Mouse (Mus musculus): ENCODE results near the gene Ypel2. TPM values are rescaled to one million over a fixed set of nuclear protein-coding genes. Genes with fewer than 3 reads are reported as not detected.

Gene Ypel2
- polyA plus RNA-seq, 1 experiment from 2014 or later, result 7.4 TPM

DNA sequence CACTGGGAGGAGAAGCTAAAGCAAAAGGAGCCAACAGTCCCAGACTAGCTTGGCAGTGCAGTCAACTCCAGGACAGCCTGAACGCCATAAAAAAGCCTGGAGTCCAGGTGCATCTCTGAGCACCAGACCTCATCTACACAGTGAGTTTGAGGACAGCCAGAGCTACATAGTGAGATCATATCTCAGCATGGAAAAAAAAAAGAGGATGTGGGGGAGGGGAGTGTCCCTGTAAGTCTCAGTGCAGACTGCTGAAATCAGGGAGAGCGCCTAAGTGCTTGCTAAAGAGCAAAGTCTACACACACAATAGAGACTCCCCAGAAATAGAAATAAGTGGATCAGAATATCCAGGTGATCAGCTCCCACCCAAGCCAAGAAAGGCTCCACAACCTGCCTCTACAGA, 37.1 kb downstream of the Ypel2 start:
- Histone ChIP-seq H3K36me3 (ENCODE audit: poor library complexity, severe bottlenecking) (no peaks in the 10 kb centered on the region), H3K4me1 (peaks cover 18% of the 10 kb centered on the region), H3K27ac (no peak overlapping the region), H3K9me3 (replicated peaks) (no peaks in the 10 kb centered on the region), H3K9ac (no peak overlapping the region), H3K27me3 (no peaks in the 10 kb centered on the region), H3K4me2 (no peak overlapping the region), H3K4me3 (no peak overlapping the region)
- 81% methylated on average over 2 of the region's 2 CpGs for WGBS
- no peak for ATAC-seq

DNA sequence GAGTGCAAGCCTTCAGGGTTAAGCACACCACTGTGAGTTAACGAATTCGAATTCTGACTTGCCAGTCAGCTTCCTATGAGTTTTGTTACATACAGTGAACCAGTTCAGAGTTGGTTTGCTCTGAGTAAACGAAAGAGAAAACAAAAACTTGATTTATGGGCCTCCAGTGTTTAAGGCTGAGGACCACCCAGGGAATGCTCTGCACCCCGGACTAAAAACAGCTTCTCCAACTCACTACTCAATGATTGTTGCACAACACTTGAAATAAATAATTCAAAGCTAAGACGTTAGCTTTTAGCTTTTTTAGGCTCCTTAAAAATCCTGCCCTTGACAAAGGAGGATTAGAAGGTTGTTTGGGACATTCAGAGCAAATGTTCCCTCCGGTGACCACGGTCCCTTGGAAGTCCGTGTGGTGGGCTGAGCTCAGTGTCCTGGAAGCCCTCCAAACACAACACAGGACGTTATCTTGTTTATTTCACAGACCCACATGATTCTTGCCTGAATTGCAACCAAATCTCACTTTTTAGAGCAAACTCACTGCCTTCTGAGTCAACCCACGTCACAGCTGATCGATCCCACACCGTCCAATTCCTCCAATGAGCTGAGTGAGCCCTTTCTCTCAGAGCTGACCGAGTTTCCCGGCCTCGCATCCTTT, 38.8 kb downstream of the Ypel2 start:
- 81% methylated on average over 15 of the region's 15 CpGs for WGBS
- H3K4me2 ChIP-seq, result no peak overlapping the region
- ATAC-seq, result no peak

GRCm38 (mm10) chr11:86953096-86953495, 40.4 kb downstream of the Ypel2 start:
- Histone ChIP-seq H3K9me3 (replicated peaks) (no peaks in the 10 kb centered on the region), H3K4me1 (0 out of 2 replicates have a peak, but pooled peaks cover 4% of the 10 kb centered on the region), H3K27ac (no peak overlapping the region), H3K27me3 (no peaks in the 10 kb centered on the region), H3K36me3 (ENCODE audit: poor library complexity, severe bottlenecking) (no peaks in the 10 kb centered on the region), H3K9ac (no peak overlapping the region), H3K4me3 (no peak overlapping the region), H3K4me2 (no peak overlapping the region)
- ATAC-seq, result no peak
- WGBS, result 79% methylated on average over 8 of the region's 8 CpGs

More for the DNA sequence above, 38.8 kb downstream of the Ypel2 start:
- H3K36me3 ChIP-seq (ENCODE audit: poor library complexity, severe bottlenecking), result no peaks in the 10 kb centered on the region
- no peaks in the 10 kb centered on the region for H3K27me3 ChIP-seq
- no peak overlapping the region for H3K4me3 ChIP-seq
- H3K9ac ChIP-seq, result no peak overlapping the region
- H3K27ac ChIP-seq, result no peak overlapping the region
- H3K4me1 ChIP-seq, result peaks cover 18% of the 10 kb centered on the region
- H3K9me3 ChIP-seq (replicated peaks), result no peaks in the 10 kb centered on the region

DNA sequence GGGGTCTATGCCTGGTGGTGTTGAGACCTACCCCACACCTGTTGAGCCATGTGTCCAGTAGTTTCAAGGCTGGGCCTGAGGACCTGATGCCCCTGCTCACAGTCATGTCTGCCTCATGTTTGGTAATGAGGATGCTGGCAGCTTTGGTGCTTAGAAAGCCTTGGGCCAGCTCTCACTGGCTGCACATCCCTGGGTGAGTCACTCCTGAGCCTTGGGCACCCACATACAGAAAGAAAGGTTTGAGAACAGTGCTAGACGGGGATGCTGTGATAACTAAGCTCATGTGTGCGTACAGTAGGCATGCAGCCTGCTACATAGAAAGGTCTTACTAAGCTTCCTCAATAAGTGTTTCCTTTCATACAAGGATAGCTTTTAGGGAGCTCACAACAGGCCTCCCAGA, 40.8 kb downstream of the Ypel2 start:
- 96% methylated on average over 2 of the region's 2 CpGs for WGBS
- H3K36me3 ChIP-seq (ENCODE audit: poor library complexity, severe bottlenecking), result no peaks in the 10 kb centered on the region

DNA sequence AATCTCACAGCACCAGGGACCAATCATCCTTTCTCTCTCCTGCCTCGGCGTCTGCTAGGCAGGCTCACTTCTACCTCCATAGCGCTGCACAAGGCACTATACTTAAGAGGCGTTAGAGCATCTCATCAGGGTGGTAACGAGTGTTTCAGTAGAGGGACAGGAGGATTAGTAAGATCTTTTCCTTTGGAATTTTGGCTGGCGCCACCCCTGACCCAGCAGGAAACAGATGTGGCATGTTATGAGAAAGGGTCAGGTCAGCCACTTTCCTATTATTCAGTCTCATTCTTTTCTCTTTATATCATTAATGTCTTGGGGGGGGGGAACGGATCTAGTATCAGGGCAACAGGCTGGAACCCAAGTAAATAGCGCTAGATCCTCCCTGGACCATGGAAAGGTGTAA, 41.8 kb downstream of the Ypel2 start:
- 56% methylated on average over 8 of the region's 8 CpGs for WGBS
- Histone ChIP-seq H3K27ac (no peak overlapping the region), H3K4me2 (no peak overlapping the region), H3K4me1 (peaks cover 10% of the 10 kb centered on the region), H3K27me3 (no peaks in the 10 kb centered on the region), H3K4me3 (no peak overlapping the region), H3K9ac (no peak overlapping the region), H3K9me3 (replicated peaks) (no peaks in the 10 kb centered on the region), H3K36me3 (ENCODE audit: poor library complexity, severe bottlenecking) (no peaks in the 10 kb centered on the region)
- no peak for ATAC-seq

More for the DNA sequence above, 40.8 kb downstream of the Ypel2 start:
- Histone ChIP-seq H3K4me2 (no peak overlapping the region), H3K27ac (no peak overlapping the region), H3K27me3 (no peaks in the 10 kb centered on the region), H3K4me3 (no peak overlapping the region), H3K9me3 (replicated peaks) (no peaks in the 10 kb centered on the region), H3K4me1 (0 out of 2 replicates have a peak, but pooled peaks cover 4% of the 10 kb centered on the region), H3K9ac (no peak overlapping the region)
- ATAC-seq, result no peak

GRCm38 (mm10) chr11:86950491-86950890, 43.0 kb downstream of the Ypel2 start:
- 86% methylated on average over 3 of the region's 3 CpGs for WGBS
- H3K27ac ChIP-seq, result peak overlapping the region; percentile 48
- no peaks in the 10 kb centered on the region for H3K36me3 ChIP-seq (ENCODE audit: poor library complexity, severe bottlenecking)
- no peaks in the 10 kb centered on the region for H3K9me3 ChIP-seq (replicated peaks)
- H3K4me1 ChIP-seq, result peaks cover 20% of the 10 kb centered on the region
- no peak overlapping the region for H3K4me2 ChIP-seq
- no peak for ATAC-seq
- no peak overlapping the region for H3K9ac ChIP-seq
- no peaks in the 10 kb centered on the region for H3K27me3 ChIP-seq
- no peak overlapping the region for H3K4me3 ChIP-seq

- Histone ChIP-seq H3K4me3 (no peak overlapping the region), H3K9me3 (replicated peaks) (no peaks in the 10 kb centered on the region), H3K27me3 (no peaks in the 10 kb centered on the region), H3K4me1 (peaks cover 20% of the 10 kb centered on the region), H3K36me3 (ENCODE audit: poor library complexity, severe bottlenecking) (no peaks in the 10 kb centered on the region), H3K9ac (no peak overlapping the region), H3K4me2 (no peak overlapping the region), H3K27ac (peak overlapping the region; percentile 48)
- no peak for ATAC-seq
- 72% methylated on average over 9 of the region's 9 CpGs for WGBS
Measured at GRCm38 (mm10) chr11:86949951-86950441, 43.5 kb downstream of the Ypel2 start.

DNA sequence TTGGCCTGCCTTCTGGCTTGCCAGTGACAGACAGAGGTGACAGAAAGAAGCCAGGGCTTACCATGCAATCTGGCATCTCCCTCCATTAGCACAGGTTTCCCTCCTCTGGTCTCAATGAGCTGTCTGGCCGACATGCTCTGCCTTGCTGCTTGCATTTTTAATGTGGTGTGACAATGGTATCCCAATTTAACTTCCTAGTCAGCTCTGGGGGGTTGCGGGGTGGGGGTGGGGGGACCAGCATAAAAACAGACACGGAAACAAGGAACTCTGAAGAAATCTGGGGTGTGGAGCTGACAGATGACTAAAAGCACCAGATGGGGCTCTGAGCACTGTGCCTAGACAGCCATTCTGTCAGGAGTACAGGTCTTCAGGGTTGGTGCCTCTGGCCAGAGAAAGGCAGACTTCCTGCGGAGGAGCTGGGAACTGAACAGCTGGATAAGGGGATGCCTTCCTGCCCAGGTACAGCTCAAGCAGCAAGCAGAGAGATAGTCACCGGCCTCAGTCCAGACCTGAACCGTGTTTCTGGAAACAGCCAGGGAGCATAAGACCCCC, 46.8 kb downstream of the Ypel2 start:
- peak overlapping the region; percentile 73 for H3K27ac ChIP-seq
- H3K36me3 ChIP-seq (ENCODE audit: poor library complexity, severe bottlenecking), result peaks cover 19% of the 10 kb centered on the region; the same call in 1 of the 2 replicates
- H3K27me3 ChIP-seq, result no peaks in the 10 kb centered on the region
- H3K9ac ChIP-seq, result peak overlapping the region; percentile 37
- no peak overlapping the region for H3K4me2 ChIP-seq
- peaks cover 15% of the 10 kb centered on the region for H3K4me1 ChIP-seq
- WGBS, result 28% methylated on average over 6 of the region's 6 CpGs
- H3K9me3 ChIP-seq (replicated peaks), result no peaks in the 10 kb centered on the region
- no peak overlapping the region for H3K4me3 ChIP-seq
- ATAC-seq, result peak; percentile 59; the same call in 1 of the 2 replicates

GRCm38 (mm10) chr11:86945933-86946332, 47.6 kb downstream of the Ypel2 start:
- Histone ChIP-seq H3K27ac (peak overlapping the region; percentile 73), H3K9me3 (replicated peaks) (no peaks in the 10 kb centered on the region), H3K4me3 (no peak overlapping the region), H3K4me2 (no peak overlapping the region), H3K27me3 (no peaks in the 10 kb centered on the region), H3K9ac (no peak overlapping the region), H3K4me1 (peaks cover 15% of the 10 kb centered on the region), H3K36me3 (ENCODE audit: poor library complexity, severe bottlenecking) (peaks cover 19% of the 10 kb centered on the region; the same call in 1 of the 2 replicates)
- no peak for ATAC-seq
- 81% methylated on average over 6 of the region's 6 CpGs for WGBS

DNA sequence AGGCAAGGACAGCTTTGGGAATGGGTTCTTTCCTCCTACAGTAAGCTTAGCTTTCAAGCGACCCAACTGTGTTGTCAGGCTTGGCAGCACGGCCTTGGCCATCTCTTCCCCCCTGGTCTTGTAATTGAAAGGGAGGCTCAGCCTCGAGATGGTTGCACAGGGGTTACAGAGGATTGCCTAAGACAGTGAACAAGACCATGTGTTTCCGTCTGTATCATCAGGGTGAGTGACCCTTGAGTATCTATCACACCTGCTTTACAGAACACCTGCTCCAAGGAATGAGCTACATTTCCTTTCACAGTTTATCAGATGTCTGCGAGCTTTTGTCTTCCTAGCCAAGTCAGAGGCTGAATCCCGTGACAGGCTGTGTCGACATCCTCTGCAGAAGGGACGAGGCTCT, 48.4 kb downstream of the Ypel2 start:
- Histone ChIP-seq H3K4me2 (no peak overlapping the region), H3K4me3 (no peak overlapping the region), H3K27ac (no peak overlapping the region), H3K9ac (no peak overlapping the region), H3K27me3 (no peaks in the 10 kb centered on the region), H3K36me3 (ENCODE audit: poor library complexity, severe bottlenecking) (peaks cover 28% of the 10 kb centered on the region), H3K4me1 (peaks cover 15% of the 10 kb centered on the region), H3K9me3 (replicated peaks) (no peaks in the 10 kb centered on the region)
- no peak for ATAC-seq
- WGBS, result 86% methylated on average over 8 of the region's 8 CpGs

GRCm38 (mm10) chr11:86944539-86944938, 49.0 kb downstream of the Ypel2 start:
- Histone ChIP-seq H3K4me3 (no peak overlapping the region), H3K27me3 (no peaks in the 10 kb centered on the region), H3K27ac (no peak overlapping the region), H3K4me2 (no peak overlapping the region), H3K9ac (no peak overlapping the region), H3K36me3 (ENCODE audit: poor library complexity, severe bottlenecking) (peaks cover 33% of the 10 kb centered on the region), H3K9me3 (replicated peaks) (no peaks in the 10 kb centered on the region), H3K4me1 (peaks cover 15% of the 10 kb centered on the region)
- 85% methylated on average over 8 of the region's 8 CpGs for WGBS
- no peak for ATAC-seq

- ATAC-seq, result no peak
- peaks cover 35% of the 10 kb centered on the region for H3K36me3 ChIP-seq (ENCODE audit: poor library complexity, severe bottlenecking)
- no peak overlapping the region for H3K27ac ChIP-seq
- no peaks in the 10 kb centered on the region for H3K27me3 ChIP-seq
- H3K9me3 ChIP-seq (replicated peaks), result no peaks in the 10 kb centered on the region
- peaks cover 12% of the 10 kb centered on the region for H3K4me1 ChIP-seq
- H3K4me2 ChIP-seq, result no peak overlapping the region
- no peak overlapping the region for H3K4me3 ChIP-seq
- H3K9ac ChIP-seq, result no peak overlapping the region
- WGBS, result 86% methylated on average over 8 of the region's 8 CpGs
Measured at GRCm38 (mm10) chr11:86941904-86942303, 51.6 kb downstream of the Ypel2 start.

All from forebrain, embryonic 13.5 days (tissue).